Mouse (Mus musculus) natural killer cell, adult 2 months (primary cell): ENCODE data around the gene Fkbp14.

Experiments
- DNase-seq, 2 experiments: peaks; one replicate each; pipeline ENCODE4 v3.0.0; 2022; ENCODE audit warnings: low spot score in 2 of 2

The Fkbp14 gene

GRCm38 (mm10) chr6:54548314-54549019 is 48.6 kb downstream of the Fkbp14 start:
- no peak for DNase-seq

- DNase-seq = no peak
Measured at GRCm38 (mm10) chr6:54543646-54544045, 53.5 kb downstream of the Fkbp14 start.

- no peak for DNase-seq
Measured at GRCm38 (mm10) chr6:54542836-54543235, 54.3 kb downstream of the Fkbp14 start.

- no peak for DNase-seq
Measured at GRCm38 (mm10) chr6:54540252-54540887, 56.7 kb downstream of the Fkbp14 start.

DNA sequence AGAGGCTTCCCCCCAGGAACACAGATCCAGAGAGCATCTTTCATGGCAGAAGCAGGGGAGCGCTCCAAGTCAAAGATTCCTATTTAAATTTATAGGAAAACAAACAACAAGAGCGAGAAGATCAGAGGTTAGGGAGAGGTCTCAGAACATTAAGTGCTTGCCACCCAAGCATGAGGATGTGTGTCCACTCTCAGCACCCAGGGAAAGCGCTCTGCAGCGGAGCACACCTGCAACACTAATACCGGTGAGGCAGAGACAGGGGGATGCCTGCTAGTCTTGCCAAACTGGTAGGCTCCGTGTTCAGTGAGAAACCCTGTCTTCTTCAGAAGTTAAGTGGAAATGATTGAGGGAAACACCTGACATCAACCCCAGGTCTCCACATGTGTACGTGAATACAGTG is 57.7 kb downstream of the Fkbp14 start:
- no peak for DNase-seq

DNA sequence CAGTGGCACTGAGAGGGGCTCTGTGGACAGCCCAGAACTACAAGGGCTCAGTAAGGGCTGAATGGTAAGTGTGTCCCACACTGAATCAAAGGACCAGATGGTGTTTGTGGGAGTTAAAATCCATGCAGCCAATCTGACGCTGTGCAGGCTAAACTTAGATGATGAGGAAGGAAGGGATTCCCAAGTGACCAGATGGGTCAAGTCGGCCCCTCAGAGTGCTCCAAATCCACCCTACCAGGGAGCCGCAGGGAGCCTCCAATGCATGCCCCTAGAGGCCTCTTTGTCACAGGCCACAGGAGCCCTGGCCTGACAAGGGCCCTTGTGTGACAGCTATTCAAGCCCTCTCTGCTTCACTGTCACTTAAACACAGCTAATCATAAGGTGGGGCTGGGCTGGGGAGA is 58.3 kb downstream of the Fkbp14 start:
- no peak for DNase-seq

DNA sequence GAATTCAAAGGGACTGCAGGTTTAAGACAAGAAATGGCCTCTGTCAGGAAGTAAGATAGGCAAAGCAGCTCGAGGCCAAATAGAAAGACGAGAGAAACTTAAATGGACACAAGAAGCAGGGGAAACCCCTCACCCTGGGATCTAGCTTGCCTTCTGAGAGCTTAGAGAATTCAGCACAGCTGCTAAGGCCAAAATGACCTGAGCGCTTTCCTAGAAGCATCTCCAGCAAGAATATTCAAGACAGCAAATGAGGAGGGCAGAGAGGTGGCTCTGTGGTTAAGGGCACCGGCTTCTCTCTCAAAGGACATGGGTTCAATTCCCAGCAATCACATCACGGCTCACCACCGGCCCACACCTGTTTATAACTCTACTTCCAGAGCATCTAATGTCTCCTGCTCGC is 60.1 kb downstream of the Fkbp14 start:
- DNase-seq = no peak

- DNase-seq = no peak
Measured at GRCm38 (mm10) chr6:54535485-54535884, 61.6 kb downstream of the Fkbp14 start.

- DNase-seq = no peak
Measured at GRCm38 (mm10) chr6:54531048-54531481, 66.0 kb downstream of the Fkbp14 start.

- no peak for DNase-seq
Measured at GRCm38 (mm10) chr6:54530182-54530581, 66.9 kb downstream of the Fkbp14 start.

DNA sequence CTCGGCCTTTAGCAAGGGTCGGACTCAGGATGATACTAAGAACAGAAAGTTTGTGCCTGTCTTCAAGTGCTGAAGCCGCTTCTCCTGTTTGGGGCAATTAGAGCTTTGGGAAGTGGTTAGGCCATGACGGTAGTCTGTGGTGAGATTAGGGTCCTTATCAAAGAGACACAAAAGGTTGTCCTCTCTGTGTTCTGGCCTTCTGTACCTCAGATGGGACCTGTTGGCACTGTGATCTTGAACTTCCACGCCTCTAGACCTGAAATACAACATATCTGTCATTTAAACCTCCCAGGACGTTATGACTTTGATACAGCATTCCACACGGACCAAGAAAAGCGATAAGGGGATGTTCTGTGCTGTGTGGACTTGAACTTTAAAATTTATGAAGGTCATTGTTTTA is 68.4 kb downstream of the Fkbp14 start:
- no peak for DNase-seq
